Mouse (Mus musculus) gastrocnemius, postnatal 36 days (tissue): ENCODE results near the gene Dnajb4. TPM values are rescaled to one million over a fixed set of nuclear protein-coding genes. Genes with fewer than 3 reads are reported as not detected.

ENCODE experiments used
- DNase-seq, 2 experiments: peaks; one replicate each; pipeline ENCODE4 v3.0.0; 2022
- intact Hi-C: fragments of 180-260 bp; cut with DNase I; formaldehyde crosslinking; loops from one replicate; pipeline ENCODE4 v1.15.1; 2025
- total RNA-seq, 2 experiments: library from RNA; stranded (reverse); gene quantifications; 2 replicates each; pipeline ENCODE4 v1.2.3; 2021

The Dnajb4 gene
- total RNA-seq, 2 experiments from 2014 or later, result 46.6 to 52.2 TPM

GRCm38 (mm10) chr3:152183522-152183921 lies 26.6 kb downstream of the Dnajb4 start:
- intact Hi-C loops, result no loop called here
- no peak for DNase-seq

GRCm38 (mm10) chr3:152180624-152181023 lies 29.5 kb downstream of the Dnajb4 start:
- intact Hi-C loops, result no loop called here
- no peak for DNase-seq

GRCm38 (mm10) chr3:152179285-152179684 lies 30.8 kb downstream of the Dnajb4 start:
- intact Hi-C loops, result no loop called here
- DNase-seq, result no peak

GRCm38 (mm10) chr3:152178816-152179215 lies 31.3 kb downstream of the Dnajb4 start:
- intact Hi-C loops, result no loop called here
- no peak for DNase-seq

- intact Hi-C loops, result no loop called here
- no peak for DNase-seq
These were observed 37.7 kb downstream of the Dnajb4 start for GRCm38 (mm10) chr3:152172322-152172935.

GRCm38 (mm10) chr3:152171862-152172261 lies 38.2 kb downstream of the Dnajb4 start:
- no peak for DNase-seq
- intact Hi-C loops, result no loop called here

- DNase-seq, result no peak
- intact Hi-C loops, result no loop called here
These were observed 38.9 kb downstream of the Dnajb4 start for GRCm38 (mm10) chr3:152171236-152171635.

- no peak for DNase-seq
- intact Hi-C loops, result no loop called here
These were observed 39.7 kb downstream of the Dnajb4 start for GRCm38 (mm10) chr3:152170407-152170806.

GRCm38 (mm10) chr3:152168007-152168406 lies 42.1 kb downstream of the Dnajb4 start:
- intact Hi-C loops, result no loop called here
- DNase-seq, result no peak

GRCm38 (mm10) chr3:152166699-152167451 lies 43.2 kb downstream of the Dnajb4 start:
- no peak for DNase-seq
- intact Hi-C loops, result no loop called here

- no peak for DNase-seq
- intact Hi-C loops, result no loop called here
These were observed 44.0 kb downstream of the Dnajb4 start, which contains the start of gene Gipc2 for GRCm38 (mm10) chr3:152166099-152166423. TSS of gene Gipc2 (minus strand) at chr3:152166230.

GRCm38 (mm10) chr3:152165351-152166098 lies 44.6 kb downstream of the Dnajb4 start:
- no peak for DNase-seq
- intact Hi-C loops, result no loop called here

GRCm38 (mm10) chr3:152165014-152165350 lies 45.1 kb downstream of the Dnajb4 start:
- intact Hi-C loops, result no loop called here
- no peak for DNase-seq

- intact Hi-C loops, result no loop called here
These were observed 46.8 kb downstream of the Dnajb4 start for GRCm38 (mm10) chr3:152163320-152163719.

GRCm38 (mm10) chr3:152160607-152161006 lies 49.5 kb downstream of the Dnajb4 start:
- no peak for DNase-seq
- intact Hi-C loops, result no loop called here

More at GRCm38 (mm10) chr3:152163320-152163719, 46.8 kb downstream of the Dnajb4 start:
- no peak for DNase-seq

- no peak for DNase-seq
- intact Hi-C loops, result no loop called here
These were observed 50.8 kb downstream of the Dnajb4 start for GRCm38 (mm10) chr3:152159321-152159720.

- DNase-seq, result no peak
- intact Hi-C loops, result no loop called here
These were observed 51.5 kb downstream of the Dnajb4 start for GRCm38 (mm10) chr3:152158344-152159291.

- no peak for DNase-seq
- intact Hi-C loops, result no loop called here
These were observed 53.1 kb downstream of the Dnajb4 start for GRCm38 (mm10) chr3:152156816-152157496.

- no peak for DNase-seq
- intact Hi-C loops, result no loop called here
These were observed 54.7 kb downstream of the Dnajb4 start for GRCm38 (mm10) chr3:152155296-152155948.
